Mouse (Mus musculus): ENCODE measurements around the gene Isx.

DNA sequence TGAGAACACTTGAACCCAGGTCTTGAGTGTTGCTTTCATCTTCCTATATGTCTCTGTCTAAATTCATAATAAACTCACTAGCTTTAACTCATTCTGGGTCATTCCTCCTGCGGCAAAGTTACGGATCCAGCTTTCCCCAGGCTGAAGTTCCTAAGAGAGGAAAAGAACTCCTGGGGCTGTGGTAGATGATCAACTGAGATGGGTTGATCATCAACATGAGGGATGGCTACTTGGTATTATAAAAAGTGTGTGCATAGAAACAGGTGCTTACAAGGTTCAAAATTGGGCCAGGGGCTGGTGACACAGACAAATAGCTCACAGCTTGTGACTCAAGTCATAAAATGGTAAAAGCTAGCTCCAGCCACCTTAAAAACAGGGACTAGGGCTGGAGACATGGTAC, 63.7 kb downstream of the Isx start:
- TF ChIP-seq CTCF (IDR thresholded peaks at IDR 0.05; ENCODE audit: low read depth) = no peak
- no peak for TF ChIP-seq EP300 (optimal IDR thresholded peaks at IDR 0.05)

Measured in stomach, postnatal 0 days (tissue).